Mouse (Mus musculus): Measurements from ENCODE around the gene Rangrf.
A peak's percentile ranks its signal among the peaks of the same experiment; 100 is the strongest.

DNA sequence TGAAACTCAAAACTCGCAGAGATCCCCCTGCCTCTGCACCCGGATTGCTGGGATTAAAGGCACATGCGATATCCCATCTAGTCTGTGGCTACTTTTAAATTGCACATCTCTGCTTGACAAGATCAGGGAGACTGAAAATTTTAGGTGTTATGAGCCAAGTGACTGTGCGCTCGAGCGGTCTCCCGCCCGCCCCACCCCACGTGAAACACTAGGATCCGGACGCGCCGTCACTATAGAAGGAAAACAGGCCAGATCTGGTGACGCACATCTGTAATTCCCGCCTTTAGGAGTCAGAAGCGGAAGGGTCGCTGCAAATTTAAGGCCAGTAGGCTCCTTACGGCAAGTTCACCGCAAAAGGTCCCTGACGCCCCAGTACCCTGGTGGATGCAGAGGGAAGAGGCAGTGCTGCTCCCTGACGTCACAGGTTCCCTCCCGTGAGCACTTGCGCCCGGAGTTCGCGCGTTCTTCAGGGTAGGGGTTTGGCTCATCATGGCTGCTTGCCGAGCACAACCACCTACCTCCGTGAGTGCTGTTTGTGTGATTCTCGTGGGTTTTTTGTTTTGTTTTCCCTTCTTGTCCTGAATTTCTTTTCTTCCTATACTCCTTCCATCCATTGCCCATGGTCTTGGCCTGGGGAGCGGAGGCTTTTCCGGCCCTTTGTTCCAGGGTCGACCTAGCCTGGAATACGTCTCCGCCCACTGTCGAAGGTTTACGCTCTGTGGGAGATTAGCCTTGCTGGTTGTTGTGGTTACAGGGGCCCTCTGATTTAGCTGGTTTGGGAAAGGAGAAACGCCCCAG, 40.9 kb upstream of the Rangrf start, which contains the start of gene Ctc1:
- TF ChIP-seq POLR2A (IDR thresholded peaks at IDR 0.05; ENCODE audit: insufficient read depth, low read depth, low read length): peak; percentile 97
- peak; percentile 81 for TF ChIP-seq CTCF (IDR thresholded peaks at IDR 0.05)
